Mouse (Mus musculus) right cerebral cortex, postnatal 10 days (tissue): ENCODE data around the gene Mt1.

Source experiments
- DNase-seq, 2 experiments: peaks; one replicate each; pipeline ENCODE4 v3.0.0; 2021; ENCODE audit warnings: low spot score in 2 of 2

Gene Mt1

GRCm38 (mm10) chr8:94172809-94173732 lies 5.8 kb upstream of the Mt1 start:
- no peak for DNase-seq

GRCm38 (mm10) chr8:94173848-94174403 lies 5.0 kb upstream of the Mt1 start:
- DNase-seq: no peak

- DNase-seq: no peak
These were observed 4.2 kb upstream of the Mt1 start for GRCm38 (mm10) chr8:94174619-94175213.

GRCm38 (mm10) chr8:94177716-94178390 lies 1.0 kb upstream of the Mt1 start:
- DNase-seq: no peak

- no peak for DNase-seq
These were observed 1.1 kb downstream of the Mt1 start for GRCm38 (mm10) chr8:94179713-94180560.

- no peak for DNase-seq
These were observed 1.7 kb downstream of the Mt1 start for GRCm38 (mm10) chr8:94180561-94180908.

GRCm38 (mm10) chr8:94182055-94182929 lies 3.4 kb downstream of the Mt1 start:
- no peak for DNase-seq

GRCm38 (mm10) chr8:94183117-94183516 lies 4.2 kb downstream of the Mt1 start:
- peak; percentile 67 to 78 for DNase-seq

- DNase-seq: no peak
These were observed 5.5 kb downstream of the Mt1 start for GRCm38 (mm10) chr8:94184357-94184843.

GRCm38 (mm10) chr8:94185791-94186190 lies 6.9 kb downstream of the Mt1 start:
- no peak for DNase-seq

- DNase-seq: peak in 1 of 2 experiments; percentile 69
These were observed 7.7 kb downstream of the Mt1 start for GRCm38 (mm10) chr8:94186542-94186941.

GRCm38 (mm10) chr8:94187290-94188002 lies 8.6 kb downstream of the Mt1 start:
- no peak for DNase-seq

GRCm38 (mm10) chr8:94189275-94190031 lies 10.6 kb downstream of the Mt1 start:
- peak; percentile 88 to 92 for DNase-seq

GRCm38 (mm10) chr8:94191101-94191691 lies 12.3 kb downstream of the Mt1 start:
- DNase-seq: peak in 1 of 2 experiments; percentile 59

- no peak for DNase-seq
These were observed 14.0 kb downstream of the Mt1 start for GRCm38 (mm10) chr8:94192926-94193325.

GRCm38 (mm10) chr8:94194591-94195223 lies 15.8 kb downstream of the Mt1 start:
- no peak for DNase-seq

GRCm38 (mm10) chr8:94199202-94199869 lies 20.5 kb downstream of the Mt1 start:
- peak; percentile 74 to 81 for DNase-seq
